In genomic region chr8:13287692-13288623, GRCm38 (mm10) we compare ENCODE assay signal across 8 mouse cellular contexts. TPM values are rescaled to one million over a fixed set of nuclear protein-coding genes. Genes with fewer than 3 reads are reported as not detected.
DNase-seq lines count a peak whose midpoint lies in the region; ATAC-seq lines count a peak whose summit lies in the region.

TSS of gene Dcun1d2 (minus strand) at chr8:13288131.
TSS of gene Tmco3 (plus strand) at chr8:13288190.

- H3K9me3 ChIP-seq in hindbrain, embryonic 11.5 days (ENCODE audit: control insufficient read depth, low read length): no peaks in the 10 kb centered on the region

- H3K4me3 ChIP-seq in hindbrain, embryonic 11.5 days (ENCODE audit: low read depth, low read length): peak within 1 kb of the TSS; percentile 81

- no peaks in the 10 kb centered on the region for H3K27me3 ChIP-seq in hindbrain, embryonic 11.5 days (ENCODE audit: control insufficient read depth, insufficient read depth, low read length)

- WGBS in hindbrain, embryonic 11.5 days: under 1% methylated on average over 79 of the region's 79 CpGs

- H3K9ac ChIP-seq in hindbrain, embryonic 11.5 days (ENCODE audit: low read depth, low read length): peak within 1 kb of the TSS; percentile 82

- peak within 1 kb of the TSS; percentile 86 for H3K27ac ChIP-seq in hindbrain, embryonic 11.5 days (ENCODE audit: low read depth, low read length)

- ATAC-seq in hindbrain, embryonic 11.5 days (ENCODE audit: low FRiP score): peak; percentile 94

- H3K4me1 ChIP-seq in hindbrain, embryonic 11.5 days (replicated peaks; ENCODE audit: control insufficient read depth, insufficient read depth, low read length): peaks cover 5% of the 10 kb centered on the region; the same call in 1 of the 2 replicates

- H3K4me2 ChIP-seq in hindbrain, embryonic 11.5 days (replicated peaks; ENCODE audit: low read depth, low read length): peak within 1 kb of the TSS; percentile 90

- DNase-seq in Muller cell, postnatal 12 days (ENCODE audit: inconsistent ontology term): peak; percentile 94
- DNase-seq in cerebellum, adult 9-11 months: peak; percentile 97
- DNase-seq in frontal cortex, adult 2 months (ENCODE audit: extremely low spot score in 1 of 2, low spot score in 1 of 2): peak; percentile 85 to 96
- peak; percentile 98 for DNase-seq in hindbrain, embryonic 11.5 days (ENCODE audit: low spot score)
- peak; percentile 97 for DNase-seq in layer of hippocampus, postnatal 10 days (ENCODE audit: low spot score in 2 of 2)
- DNase-seq in lung, postnatal 10 days: peak; percentile 95
- peak; percentile 96 for DNase-seq in ovary, postnatal 36 days (ENCODE audit: low spot score)
- DNase-seq in thymus, postnatal 25 days: peak; percentile 96

- no peaks in the 10 kb centered on the region for H3K36me3 ChIP-seq in hindbrain, embryonic 11.5 days (ENCODE audit: control insufficient read depth, insufficient read depth, low read length)

RNA-seq across cellular contexts. Expression of gene Dcun1d2, which starts in this region (rescaled TPM):
- polyA plus RNA-seq in frontal cortex, adult 2 months (2012; rRNA removed): 51.0 and 54.7 TPM in 2 replicates
- 30.2 and 32.5 TPM in 2 replicates for polyA plus RNA-seq in hindbrain, embryonic 11.5 days (2014; fragmentation: Nextera tagmentation; extraction: Ambion mirVana)
- 10 to 100 TPM; 27.6 to 29.7 TPM for total RNA-seq in layer of hippocampus, postnatal 10 days (2021)

RNA-seq across cellular contexts. Expression of gene Tmco3, which starts in this region (rescaled TPM):
- 45.4 and 47.6 TPM in 2 replicates for polyA plus RNA-seq in frontal cortex, adult 2 months (2012; rRNA removed)
- polyA plus RNA-seq in hindbrain, embryonic 11.5 days (2014; fragmentation: Nextera tagmentation; extraction: Ambion mirVana): 36.0 and 37.1 TPM in 2 replicates
- 10 to 100 TPM; 43.8 to 45.6 TPM for total RNA-seq in layer of hippocampus, postnatal 10 days (2021)

Comparison
In these comparisons a context has a peak if more than half of its experiments do, and no peak if none do; other contexts are left out.
1. Peak in every context shown above with its lines: DNase-seq, ATAC-seq, H3K4me3 ChIP-seq and H3K27ac ChIP-seq.